Mouse (Mus musculus) forebrain, embryonic 12.5 days (tissue): Measurements from ENCODE around the gene Cryzl2. TPM values are rescaled to one million over a fixed set of nuclear protein-coding genes. Genes with fewer than 3 reads are reported as not detected.

Source experiments
- ATAC-seq: fragments of 200-750 bp; cut with Nextera tagmentation; 2 replicates; pipeline ENCODE4 v1.8.0; 2017; ENCODE audit warnings: moderate TSS enrichment; ENCODE audit not compliant: low FRiP score
- H3K27ac ChIP-seq: fragments of 300-500 bp; sonication (generic); 2 replicates; pipeline ENCODE4 v1.5.1; 2016; ENCODE audit warnings: mild to moderate bottlenecking
- H3K27me3 ChIP-seq: fragments of 300-500 bp; sonication (generic); 2 replicates; pipeline ENCODE4 v1.6.1; 2016; ENCODE audit warnings: mild to moderate bottlenecking
- H3K36me3 ChIP-seq: fragments of 300-500 bp; sonication (generic); replicated peaks from 2 replicates; pipeline ENCODE4 v1.6.1; 2016; ENCODE audit warnings: mild to moderate bottlenecking
- H3K4me1 ChIP-seq: fragments of 300-500 bp; sonication (generic); 2 replicates; pipeline ENCODE4 v1.6.1; 2016
- H3K4me2 ChIP-seq: fragments of 300-500 bp; sonication (generic); 2 replicates; pipeline ENCODE4 v1.6.1; 2016; ENCODE audit warnings: mild to moderate bottlenecking, moderate library complexity
- H3K4me3 ChIP-seq: fragments of 300-500 bp; sonication (generic); replicated peaks from 2 replicates; pipeline ENCODE4 v1.5.1; 2016; ENCODE audit warnings: mild to moderate bottlenecking
- H3K9ac ChIP-seq: fragments of 300-500 bp; sonication (generic); 2 replicates; pipeline ENCODE4 v1.6.1; 2016; ENCODE audit warnings: mild to moderate bottlenecking
- H3K9me3 ChIP-seq: fragments of 300-500 bp; sonication (generic); 2 replicates; pipeline ENCODE4 v1.6.1; 2016
- WGBS: fragments of 180-500 bp; shearing (Covaris S2); methylation state at CpG from one replicate; pipeline ENCODE4 v1.1.7; 2016; 5-methylcytosine and 5-hydroxymethylcytosine counted together
- polyA plus RNA-seq: library from polyadenylated mRNA; unstranded; fragments of >200 nt; fragmentation: Nextera tagmentation; extraction: Ambion mirVana; gene quantifications from 2 replicates; pipeline ENCODE4 v1.2.1, GENCODE M21; 2016

Gene Cryzl2
- polyA plus RNA-seq, 1 experiment from 2014 or later = 6.7 TPM

- Histone ChIP-seq H3K9me3 (no peaks in the 10 kb centered on the region), H3K4me1 (no peaks in the 10 kb centered on the region), H3K36me3 (no peaks in the 10 kb centered on the region), H3K4me3 (no peak overlapping the region), H3K27me3 (no peaks in the 10 kb centered on the region), H3K27ac (no peak overlapping the region), H3K4me2 (no peak overlapping the region), H3K9ac (no peak overlapping the region)
- no peak for ATAC-seq
- 88% methylated on average over 7 of the region's 7 CpGs for WGBS
Measured at GRCm38 (mm10) chr1:157524775-157525174, 66.4 kb downstream of the Cryzl2 start.

GRCm38 (mm10) chr1:157525692-157526354, 67.4 kb downstream of the Cryzl2 start:
- Histone ChIP-seq H3K4me3 (no peak overlapping the region), H3K9me3 (no peaks in the 10 kb centered on the region), H3K36me3 (no peaks in the 10 kb centered on the region), H3K9ac (no peak overlapping the region), H3K4me1 (no peaks in the 10 kb centered on the region), H3K27me3 (no peaks in the 10 kb centered on the region), H3K27ac (no peak overlapping the region), H3K4me2 (no peak overlapping the region)
- ATAC-seq = no peak
- WGBS = 92% methylated on average over 16 of the region's 16 CpGs

- Histone ChIP-seq H3K4me3 (no peak overlapping the region), H3K36me3 (no peaks in the 10 kb centered on the region), H3K4me1 (no peaks in the 10 kb centered on the region), H3K27me3 (no peaks in the 10 kb centered on the region), H3K27ac (no peak overlapping the region), H3K9ac (no peak overlapping the region), H3K9me3 (no peaks in the 10 kb centered on the region), H3K4me2 (no peak overlapping the region)
- WGBS = 68% methylated on average over 5 of the region's 5 CpGs
- ATAC-seq = no peak
Measured at GRCm38 (mm10) chr1:157526625-157527024, 68.2 kb downstream of the Cryzl2 start.

GRCm38 (mm10) chr1:157532826-157533460, 74.6 kb downstream of the Cryzl2 start:
- no peak overlapping the region for H3K9ac ChIP-seq
- H3K27ac ChIP-seq = no peak overlapping the region
- ATAC-seq = no peak
- 53% methylated on average over 8 of the region's 8 CpGs for WGBS
- peaks cover 7% of the 10 kb centered on the region; the same call in 1 of the 2 replicates for H3K4me1 ChIP-seq
- no peaks in the 10 kb centered on the region for H3K9me3 ChIP-seq
- no peaks in the 10 kb centered on the region for H3K36me3 ChIP-seq
- no peak overlapping the region for H3K4me3 ChIP-seq
- H3K4me2 ChIP-seq = no peak overlapping the region
- peaks cover 3% of the 10 kb centered on the region for H3K27me3 ChIP-seq

- no peak overlapping the region for H3K4me2 ChIP-seq
- no peaks in the 10 kb centered on the region for H3K9me3 ChIP-seq
- WGBS = 92% methylated on average over 1 of the region's 1 CpGs
Measured at GRCm38 (mm10) chr1:157535571-157535970, 77.2 kb downstream of the Cryzl2 start.

GRCm38 (mm10) chr1:157536471-157536870, 78.1 kb downstream of the Cryzl2 start:
- Histone ChIP-seq H3K9me3 (no peaks in the 10 kb centered on the region), H3K4me2 (no peak overlapping the region), H3K9ac (no peak overlapping the region), H3K4me3 (no peak overlapping the region), H3K27me3 (peaks cover 3% of the 10 kb centered on the region), H3K36me3 (no peaks in the 10 kb centered on the region), H3K4me1 (peaks cover 7% of the 10 kb centered on the region; the same call in 1 of the 2 replicates), H3K27ac (no peak overlapping the region)
- ATAC-seq = peak; percentile 30; the same call in 1 of the 2 replicates
- WGBS = 10% methylated on average over 6 of the region's 6 CpGs

More at GRCm38 (mm10) chr1:157535571-157535970, 77.2 kb downstream of the Cryzl2 start:
- no peak overlapping the region for H3K9ac ChIP-seq
- no peaks in the 10 kb centered on the region for H3K36me3 ChIP-seq
- ATAC-seq = no peak
- no peak overlapping the region for H3K27ac ChIP-seq
- no peak overlapping the region for H3K4me3 ChIP-seq
- H3K4me1 ChIP-seq = peaks cover 7% of the 10 kb centered on the region; the same call in 1 of the 2 replicates
- H3K27me3 ChIP-seq = peaks cover 3% of the 10 kb centered on the region

GRCm38 (mm10) chr1:157537636-157538035, 79.3 kb downstream of the Cryzl2 start:
- H3K27me3 ChIP-seq = peaks cover 3% of the 10 kb centered on the region
- no peaks in the 10 kb centered on the region for H3K9me3 ChIP-seq
- no peak for ATAC-seq
- H3K9ac ChIP-seq = no peak overlapping the region
- H3K4me2 ChIP-seq = no peak overlapping the region
- H3K36me3 ChIP-seq = no peaks in the 10 kb centered on the region
- H3K4me1 ChIP-seq = peaks cover 7% of the 10 kb centered on the region; the same call in 1 of the 2 replicates
- WGBS = 84% methylated on average over 5 of the region's 5 CpGs
- H3K4me3 ChIP-seq = no peak overlapping the region
- H3K27ac ChIP-seq = no peak overlapping the region

Other genes with a start within 250 kb of the Cryzl2 start
- gene Rasal2, start 46.0 kb upstream of the Cryzl2 start, polyA plus RNA-seq = 25.8 and 28.9 TPM in 2 replicates
- 0.52 and 0.53 TPM in 2 replicates for gene Sec16b, start 48.2 kb downstream of the Cryzl2 start, polyA plus RNA-seq